Mouse (Mus musculus): ENCODE data around the gene Camk1.

The Camk1 gene

GRCm38 (mm10) chr6:113302258-113302657 lies 41.5 kb downstream of the Camk1 start:
- no peak for DNase-seq

GRCm38 (mm10) chr6:113301350-113301749 lies 42.4 kb downstream of the Camk1 start:
- DNase-seq: no peak

DNA sequence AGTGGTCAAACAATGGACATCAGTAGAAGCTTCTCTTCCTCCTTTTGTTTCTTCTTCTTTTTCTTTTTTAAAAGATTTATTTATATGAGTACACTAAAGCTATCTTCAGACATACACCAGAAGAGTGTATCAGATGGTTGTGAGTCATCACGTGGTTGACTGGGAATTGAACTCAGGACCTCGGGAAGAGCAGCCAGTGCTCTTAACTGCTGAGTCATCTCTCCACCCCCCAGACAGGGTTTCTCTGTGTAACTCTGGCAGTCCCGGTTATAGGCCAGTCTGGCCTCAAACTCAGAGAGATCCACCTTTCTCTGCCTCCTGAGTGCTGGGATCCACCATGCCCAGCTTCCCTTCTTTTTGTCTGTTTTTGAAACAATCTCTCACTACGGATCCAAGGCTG lies 47.1 kb downstream of the Camk1 start:
- no peak for DNase-seq

- DNase-seq: no peak
Observed at GRCm38 (mm10) chr6:113296046-113296445, 47.7 kb downstream of the Camk1 start.

DNA sequence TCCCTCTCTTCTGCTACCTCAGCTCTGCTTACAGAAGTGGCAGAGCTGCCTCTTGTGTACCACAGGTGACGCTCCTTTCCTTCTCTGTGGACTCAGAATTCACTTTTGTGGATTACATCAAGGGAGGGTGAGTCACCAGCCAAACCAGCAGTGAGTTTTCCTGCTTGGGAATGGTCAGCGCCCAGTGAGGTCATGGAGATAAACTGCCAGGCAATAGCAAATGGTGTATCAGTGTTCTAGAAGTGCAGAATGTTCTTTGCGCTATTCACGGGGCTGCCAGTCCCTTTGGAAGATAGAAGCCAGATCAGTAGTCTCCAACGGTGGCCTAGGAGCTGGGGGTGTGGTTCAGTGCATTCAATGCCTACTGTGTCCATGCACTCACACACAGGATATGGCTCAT lies 50.8 kb downstream of the Camk1 start:
- DNase-seq: peak; percentile 91

- DNase-seq: no peak
Observed at GRCm38 (mm10) chr6:113290346-113290745, 53.4 kb downstream of the Camk1 start.

DNA sequence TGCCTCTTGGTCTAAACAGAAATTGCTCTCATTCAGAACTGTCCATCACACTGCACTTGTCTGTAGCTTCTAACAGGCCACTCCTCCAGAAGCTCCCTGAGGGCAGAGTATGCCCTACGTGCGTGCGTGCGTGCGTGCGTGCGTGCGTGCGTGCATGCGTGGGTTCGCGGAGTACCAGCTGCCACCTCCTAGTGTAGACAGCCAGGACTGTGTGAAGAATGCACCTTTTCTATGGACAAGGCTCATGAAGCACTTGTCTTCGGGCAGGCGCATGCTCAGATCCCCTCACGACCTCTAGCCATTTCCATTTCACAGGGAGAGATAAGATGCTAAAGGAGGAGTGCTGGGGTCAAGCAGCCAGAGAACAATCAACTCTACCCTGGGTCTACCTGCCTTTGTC lies 54.4 kb downstream of the Camk1 start:
- no peak for DNase-seq

DNA sequence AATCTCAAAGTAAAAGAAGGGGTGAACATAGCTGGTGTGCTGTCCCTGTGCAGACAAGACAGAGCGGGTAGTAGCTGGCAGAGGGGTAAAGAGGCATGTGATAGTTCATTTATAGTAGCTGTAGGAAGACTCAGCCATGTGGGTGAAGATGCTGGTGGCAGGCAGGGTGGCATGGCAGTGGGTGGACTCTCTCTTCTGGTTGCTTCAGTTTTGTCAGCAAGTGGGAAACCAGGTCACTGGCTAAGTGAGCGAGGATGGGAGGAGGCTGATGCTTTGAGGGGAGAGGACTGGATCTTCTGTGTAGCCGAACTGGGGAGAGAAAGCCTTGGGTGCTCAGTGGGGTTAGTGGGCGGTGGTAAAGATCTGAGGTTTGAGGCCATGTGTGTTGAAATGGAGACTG lies 56.5 kb downstream of the Camk1 start:
- DNase-seq: no peak

DNA sequence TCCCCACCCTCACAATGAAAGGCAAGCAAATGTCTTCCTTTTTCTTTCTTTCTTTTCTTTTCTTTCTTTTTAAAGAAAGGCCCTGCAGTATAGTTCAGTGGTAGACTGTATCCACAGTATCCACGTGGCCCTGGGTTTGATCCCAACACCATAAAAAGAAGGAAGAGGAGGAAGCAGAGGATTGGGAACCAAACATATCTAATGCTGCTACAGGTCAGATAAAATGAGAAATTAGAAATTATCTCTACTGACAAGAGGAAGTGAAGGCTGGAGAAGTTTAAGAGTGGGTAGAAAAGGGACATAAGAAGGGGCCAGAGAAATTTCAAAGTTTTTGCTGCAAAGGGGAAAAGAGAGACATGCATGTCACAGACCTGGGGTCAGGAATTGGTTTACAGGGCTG lies 57.5 kb downstream of the Camk1 start:
- DNase-seq: no peak

DNA sequence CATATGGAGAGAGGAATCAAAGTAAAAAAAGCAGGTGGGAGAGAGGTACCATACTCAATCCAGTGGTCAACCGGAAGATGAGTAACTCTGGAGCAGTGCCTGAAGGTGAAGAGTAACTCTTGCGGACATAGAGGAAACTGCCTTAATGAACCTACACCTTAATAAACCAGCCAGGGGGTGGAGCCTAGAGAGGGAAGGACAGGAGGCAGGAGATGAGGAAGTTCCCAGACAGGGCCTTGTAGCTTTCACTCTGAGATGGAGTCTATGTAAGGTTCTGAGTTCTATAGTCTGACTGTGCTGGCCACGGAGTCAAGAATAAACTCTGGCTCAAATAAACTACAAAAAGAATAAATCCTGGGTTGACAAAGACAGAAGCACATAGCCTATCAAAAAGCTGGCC lies 58.9 kb downstream of the Camk1 start:
- no peak for DNase-seq

Measured in heart, adult 11 months (tissue).